Mouse (Mus musculus) limb, embryonic 12.5 days (tissue): Measurements from ENCODE around the gene Sgms2. TPM values are rescaled to one million over a fixed set of nuclear protein-coding genes. Genes with fewer than 3 reads are reported as not detected.
"Not testable (repeated sequence)": the region's sequence is repeated elsewhere in the genome, so short reads cannot be mapped to it uniquely, and the experiment has no call there.

Experiments used
- ATAC-seq: fragments of 200-750 bp; cut with Nextera tagmentation; 2 replicates; pipeline ENCODE4 v1.8.0; 2017; ENCODE audit warnings: low read depth, moderate TSS enrichment; ENCODE audit not compliant: insufficient number of reproducible peaks, insufficient read depth, low FRiP score, low TSS enrichment
- H3K27ac ChIP-seq: fragments of 300-500 bp; sonication (generic); 2 replicates; pipeline ENCODE4 v1.5.1; 2016; ENCODE audit warnings: mild to moderate bottlenecking, moderate library complexity
- H3K27me3 ChIP-seq: fragments of 300-500 bp; sonication (generic); 2 replicates; pipeline ENCODE4 v1.6.1; 2016; ENCODE audit warnings: mild to moderate bottlenecking, moderate library complexity
- H3K36me3 ChIP-seq: fragments of 300-500 bp; sonication (generic); 2 replicates; pipeline ENCODE4 v1.6.1; 2016; ENCODE audit warnings: mild to moderate bottlenecking, moderate library complexity
- H3K4me1 ChIP-seq: fragments of 300-500 bp; sonication (generic); replicated peaks from 2 replicates; pipeline ENCODE4 v1.6.1; 2016
- H3K4me2 ChIP-seq: fragments of 300-500 bp; sonication (generic); 2 replicates; pipeline ENCODE4 v1.6.1; 2016; ENCODE audit warnings: mild to moderate bottlenecking, moderate library complexity
- H3K4me3 ChIP-seq: fragments of 300-500 bp; sonication (generic); replicated peaks from 2 replicates; pipeline ENCODE4 v1.5.1; 2016; ENCODE audit warnings: mild to moderate bottlenecking
- H3K9ac ChIP-seq: fragments of 300-500 bp; sonication (generic); replicated peaks from 2 replicates; pipeline ENCODE4 v1.6.1; 2016; ENCODE audit warnings: mild to moderate bottlenecking, moderate library complexity
- H3K9me3 ChIP-seq: fragments of 300-500 bp; sonication (generic); 2 replicates; pipeline ENCODE4 v1.6.1; 2016; ENCODE audit warnings: mild to moderate bottlenecking, moderate library complexity
- WGBS: fragments of 180-500 bp; shearing (Covaris S2); methylation state at CpG from one replicate; pipeline ENCODE4 v1.1.7; 2016; 5-methylcytosine and 5-hydroxymethylcytosine counted together
- polyA plus RNA-seq: library from polyadenylated mRNA; unstranded; fragments of >200 nt; fragmentation: Nextera tagmentation; extraction: Ambion mirVana; gene quantifications from 2 replicates; pipeline ENCODE4 v1.2.1, GENCODE M21; 2016

The Sgms2 gene
- polyA plus RNA-seq, 1 experiment from 2014 or later = 4.3 TPM

DNA sequence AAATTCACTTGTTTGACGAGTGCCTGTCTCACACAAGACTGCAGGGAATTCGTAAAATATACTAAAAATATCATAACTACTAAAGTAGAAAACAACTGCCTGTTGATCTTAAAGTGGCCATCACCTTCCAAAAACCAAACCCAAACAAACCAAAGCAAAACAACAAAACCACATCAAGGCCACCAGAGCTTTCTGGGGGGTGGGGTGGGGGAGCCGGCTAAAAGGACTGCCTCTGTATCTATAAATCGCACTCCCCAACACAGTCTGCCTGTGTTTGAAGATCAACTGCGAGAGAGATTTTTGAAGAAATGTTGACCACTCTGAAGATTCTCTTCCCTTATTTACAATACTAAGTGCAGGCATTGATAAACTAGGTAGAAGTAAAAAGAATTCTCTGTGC lies 133.0 kb downstream of the Sgms2 start:
- no peaks in the 10 kb centered on the region for H3K36me3 ChIP-seq
- 0 out of 2 replicates have a peak, but pooled peaks cover 3% of the 10 kb centered on the region for H3K9me3 ChIP-seq
- H3K4me2 ChIP-seq = no peak overlapping the region
- ATAC-seq = no peak
- no peak overlapping the region for H3K27ac ChIP-seq
- no peak overlapping the region for H3K4me3 ChIP-seq
- H3K27me3 ChIP-seq = no peaks in the 10 kb centered on the region
- WGBS = 67% methylated on average over 5 of the region's 5 CpGs
- no peak overlapping the region for H3K9ac ChIP-seq
- H3K4me1 ChIP-seq = 0 out of 2 replicates have a peak, but pooled peaks cover 4% of the 10 kb centered on the region

DNA sequence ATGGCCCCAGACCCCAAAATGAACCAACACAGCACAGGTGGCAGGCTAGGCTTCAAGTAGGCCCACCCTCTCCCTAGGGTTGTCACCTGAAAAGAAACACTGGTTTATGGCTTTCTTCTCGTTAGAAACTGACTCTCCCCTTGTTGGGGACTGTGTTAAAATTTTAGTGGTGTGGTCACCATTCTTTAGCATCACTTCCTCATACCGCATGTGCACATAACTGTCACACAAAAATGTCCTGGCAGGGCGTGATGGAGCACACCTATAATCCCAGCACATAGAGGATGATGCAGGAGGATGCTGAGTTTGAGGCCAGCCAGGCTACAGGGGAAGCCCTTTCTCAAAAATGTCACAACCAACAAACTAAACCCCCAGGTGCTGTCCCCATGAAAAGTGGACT lies 133.6 kb downstream of the Sgms2 start:
- Histone ChIP-seq H3K27ac (no peak overlapping the region), H3K4me2 (no peak overlapping the region), H3K4me3 (no peak overlapping the region), H3K4me1 (0 out of 2 replicates have a peak, but pooled peaks cover 4% of the 10 kb centered on the region), H3K36me3 (no peaks in the 10 kb centered on the region), H3K27me3 (no peaks in the 10 kb centered on the region), H3K9me3 (0 out of 2 replicates have a peak, but pooled peaks cover 3% of the 10 kb centered on the region), H3K9ac (no peak overlapping the region)
- no peak for ATAC-seq
- WGBS = 58% methylated on average over 3 of the region's 3 CpGs

DNA sequence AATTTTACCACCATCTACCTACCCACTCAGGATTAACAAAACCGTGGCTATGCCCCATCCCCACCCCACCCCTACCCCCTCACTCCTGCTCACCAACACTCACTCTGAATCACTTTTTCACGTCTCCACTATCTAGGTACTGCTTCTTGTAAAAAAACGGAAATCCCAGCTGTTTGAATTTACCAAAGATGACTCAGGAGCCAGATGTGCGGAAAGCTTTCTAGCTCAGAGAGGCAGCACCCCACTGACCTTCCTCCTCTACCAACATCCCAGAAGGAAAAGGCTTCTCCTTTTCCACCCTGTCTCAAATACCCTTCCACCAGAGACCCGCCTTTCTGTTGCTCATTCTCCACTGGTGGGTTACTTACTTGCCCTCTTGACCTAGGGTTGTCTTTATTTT lies 135.2 kb downstream of the Sgms2 start:
- H3K4me3 ChIP-seq = no peak overlapping the region
- 0 out of 2 replicates have a peak, but pooled peaks cover 4% of the 10 kb centered on the region for H3K4me1 ChIP-seq
- whole genome bisulfite sequencing = 53% methylated on average over 5 of the region's 5 CpGs
- ATAC-seq = no peak
- H3K9ac ChIP-seq = no peak overlapping the region
- no peaks in the 10 kb centered on the region for H3K9me3 ChIP-seq
- H3K27me3 ChIP-seq = no peaks in the 10 kb centered on the region
- no peaks in the 10 kb centered on the region for H3K36me3 ChIP-seq
- H3K4me2 ChIP-seq = no peak overlapping the region
- no peak overlapping the region for H3K27ac ChIP-seq

DNA sequence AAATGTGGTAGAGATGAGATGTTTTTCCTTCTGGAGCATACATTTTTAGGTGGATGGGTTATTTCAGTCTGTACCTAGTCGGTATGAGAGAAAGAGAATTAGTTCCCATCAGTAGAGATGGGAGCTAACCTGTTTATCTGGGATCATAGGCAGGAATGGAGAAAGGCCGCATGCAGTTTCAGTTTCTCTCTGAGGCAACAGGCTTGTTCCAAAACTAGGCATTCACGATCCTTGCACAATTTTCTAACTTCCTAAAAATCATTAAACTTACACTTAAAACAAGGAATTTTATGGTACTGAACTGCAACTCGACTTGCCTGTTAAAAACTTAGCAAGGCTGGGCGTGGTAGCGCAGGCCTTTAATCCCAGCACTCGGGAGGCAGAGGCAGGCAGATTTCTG lies 140.7 kb downstream of the Sgms2 start:
- 89% methylated on average over 7 of the region's 7 CpGs for WGBS
- Histone ChIP-seq H3K9ac (no peak overlapping the region), H3K36me3 (no peaks in the 10 kb centered on the region), H3K4me2 (no peak overlapping the region), H3K4me3 (no peak overlapping the region), H3K27me3 (no peaks in the 10 kb centered on the region), H3K27ac (no peak overlapping the region), H3K4me1 (no peaks in the 10 kb centered on the region), H3K9me3 (peaks cover 2% of the 10 kb centered on the region; the same call in 1 of the 2 replicates)
- ATAC-seq = no peak

DNA sequence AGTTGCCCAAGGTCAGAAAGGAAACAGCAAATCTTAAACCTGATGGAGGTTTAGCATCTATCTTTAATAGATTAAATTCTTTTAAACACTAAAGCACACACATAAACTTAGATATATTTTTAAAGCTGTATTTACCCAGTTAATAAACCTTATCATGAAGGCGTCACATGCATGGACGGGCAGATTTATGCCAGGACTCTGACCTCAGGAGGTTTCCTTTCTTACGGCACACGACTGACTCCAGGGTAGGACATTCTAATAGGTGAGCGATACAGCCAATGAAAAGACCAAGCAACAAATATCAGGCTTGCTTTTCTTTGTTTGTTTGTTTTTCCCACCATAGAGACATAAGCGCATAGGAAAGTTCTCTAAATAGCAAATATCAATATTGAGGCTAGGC lies 142.2 kb downstream of the Sgms2 start:
- no peaks in the 10 kb centered on the region for H3K36me3 ChIP-seq
- H3K9me3 ChIP-seq = peaks cover 2% of the 10 kb centered on the region; the same call in 1 of the 2 replicates
- H3K4me3 ChIP-seq = no peak overlapping the region
- no peak overlapping the region for H3K4me2 ChIP-seq
- peaks cover 5% of the 10 kb centered on the region; the same call in 1 of the 2 replicates for H3K4me1 ChIP-seq
- WGBS = 74% methylated on average over 6 of the region's 6 CpGs
- H3K9ac ChIP-seq = no peak overlapping the region
- H3K27ac ChIP-seq = no peak overlapping the region
- no peaks in the 10 kb centered on the region for H3K27me3 ChIP-seq
- ATAC-seq = no peak

DNA sequence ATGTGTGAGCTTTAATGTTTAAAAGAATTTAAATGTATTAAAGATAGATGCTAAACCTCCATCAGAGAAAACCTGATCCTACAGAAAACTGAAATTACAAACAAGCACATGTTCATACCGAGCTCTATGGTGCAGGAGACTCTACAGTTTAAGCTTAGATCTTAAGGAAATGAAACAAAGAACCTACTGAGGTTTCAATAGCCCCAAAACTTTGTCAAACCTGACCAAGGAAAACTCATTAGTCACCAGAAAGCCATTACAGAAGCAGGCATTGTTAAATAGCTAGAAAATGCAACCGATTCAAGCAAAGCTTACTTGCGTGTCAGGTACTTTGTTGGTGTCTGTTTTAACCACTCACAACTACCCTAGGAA lies 142.6 kb downstream of the Sgms2 start:
- peaks cover 2% of the 10 kb centered on the region; the same call in 1 of the 2 replicates for H3K9me3 ChIP-seq
- no peak overlapping the region for H3K27ac ChIP-seq
- no peak overlapping the region for H3K4me2 ChIP-seq
- WGBS = 54% methylated on average over 3 of the region's 3 CpGs
- H3K4me1 ChIP-seq = peaks cover 9% of the 10 kb centered on the region; the same call in 1 of the 2 replicates
- no peak for ATAC-seq
- no peak overlapping the region for H3K4me3 ChIP-seq
- H3K9ac ChIP-seq = no peak overlapping the region
- H3K27me3 ChIP-seq = no peaks in the 10 kb centered on the region
- H3K36me3 ChIP-seq = no peaks in the 10 kb centered on the region

DNA sequence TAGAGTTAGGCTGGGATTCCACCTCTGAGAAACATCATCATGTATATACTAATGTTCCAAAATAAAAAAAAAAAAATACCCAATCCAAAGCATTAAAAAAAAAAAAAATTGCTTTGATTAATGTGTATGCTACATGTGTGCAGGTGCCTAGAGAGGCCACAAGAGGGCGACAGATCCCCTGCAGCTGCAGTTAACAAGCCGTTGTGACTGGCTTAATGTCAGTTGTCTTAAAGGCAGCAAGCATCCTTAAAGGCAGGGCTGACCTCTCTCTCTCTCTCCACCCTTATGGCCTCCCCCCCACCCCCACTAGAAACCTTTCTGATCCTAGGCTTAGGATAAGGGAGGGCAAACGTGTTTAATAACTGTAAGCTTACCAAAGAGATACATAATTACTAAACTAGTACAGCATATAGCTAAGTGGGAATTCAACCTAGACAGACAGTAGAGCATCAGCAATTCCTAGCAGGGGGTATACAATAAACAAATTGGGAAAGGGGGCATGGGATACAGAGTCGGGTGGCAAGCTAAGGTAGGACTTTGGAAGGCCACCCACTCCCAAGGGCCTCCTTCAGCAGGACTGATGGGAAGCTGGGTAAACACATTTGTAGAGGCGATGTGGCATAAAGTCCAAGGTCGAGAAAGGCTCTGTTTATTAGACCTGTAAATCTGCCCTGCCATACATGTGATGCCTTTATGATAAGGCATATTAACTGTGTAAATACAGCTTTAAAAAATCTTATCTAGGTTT lies 143.2 kb downstream of the Sgms2 start:
- H3K4me3 ChIP-seq = no peak overlapping the region
- H3K9me3 ChIP-seq = peaks cover 2% of the 10 kb centered on the region; the same call in 1 of the 2 replicates
- no peak for ATAC-seq
- no peaks in the 10 kb centered on the region for H3K36me3 ChIP-seq
- H3K4me2 ChIP-seq = no peak overlapping the region
- H3K4me1 ChIP-seq = peaks cover 13% of the 10 kb centered on the region
- no peaks in the 10 kb centered on the region for H3K27me3 ChIP-seq
- H3K27ac ChIP-seq = no peak overlapping the region
- 46% methylated on average over 6 of the region's 6 CpGs for WGBS
- no peak overlapping the region for H3K9ac ChIP-seq

DNA sequence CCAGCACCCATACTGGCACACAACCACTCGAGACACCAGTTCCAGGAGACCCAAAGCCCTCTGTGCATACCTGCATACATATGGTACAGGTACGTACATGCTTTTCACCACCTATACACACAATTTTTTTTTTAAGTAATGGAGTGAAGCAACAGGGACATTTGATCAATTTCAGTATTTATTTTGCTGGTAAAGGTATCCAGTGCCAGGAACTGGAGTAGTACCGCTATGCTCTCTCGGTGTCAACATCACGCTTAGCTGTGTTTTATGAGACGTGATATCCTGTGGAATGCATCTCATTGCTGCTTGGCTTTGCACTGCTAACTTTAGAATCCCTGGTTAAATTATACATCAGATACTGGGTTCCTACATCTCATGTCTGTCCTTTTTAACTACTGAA lies 145.3 kb downstream of the Sgms2 start:
- no peak for ATAC-seq
- H3K9ac ChIP-seq = no peak overlapping the region
- no peak overlapping the region for H3K4me3 ChIP-seq
- no peaks in the 10 kb centered on the region for H3K27me3 ChIP-seq
- H3K36me3 ChIP-seq = no peaks in the 10 kb centered on the region
- no peak overlapping the region for H3K27ac ChIP-seq
- peaks cover 15% of the 10 kb centered on the region for H3K4me1 ChIP-seq
- WGBS = 89% methylated on average over 6 of the region's 6 CpGs
- H3K4me2 ChIP-seq = no peak overlapping the region
- peaks cover 2% of the 10 kb centered on the region; the same call in 1 of the 2 replicates for H3K9me3 ChIP-seq

DNA sequence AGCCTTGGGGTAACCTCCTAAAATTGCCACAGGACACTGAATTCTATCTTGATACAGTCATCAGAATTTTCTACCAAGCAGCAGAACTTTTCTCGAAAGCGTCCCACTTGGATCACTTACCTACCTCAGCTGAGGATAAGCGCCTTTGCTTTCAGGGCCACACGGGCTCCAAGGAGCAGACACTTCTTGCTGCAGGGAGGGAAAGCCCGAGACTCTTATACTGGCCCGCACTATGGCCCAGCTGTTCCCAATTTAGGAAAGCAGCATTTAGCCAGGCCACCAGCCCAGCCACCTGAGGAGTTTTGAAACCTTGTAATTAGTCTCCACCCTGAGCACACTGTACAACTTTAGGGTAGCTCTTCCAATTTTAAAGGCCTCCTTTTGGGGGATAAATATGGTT lies 147.9 kb downstream of the Sgms2 start:
- Histone ChIP-seq H3K4me1 (peaks cover 15% of the 10 kb centered on the region), H3K27me3 (no peaks in the 10 kb centered on the region), H3K9ac (no peak overlapping the region), H3K36me3 (no peaks in the 10 kb centered on the region), H3K4me2 (no peak overlapping the region), H3K27ac (peak overlapping the region; percentile 18; the same call in 1 of the 2 replicates), H3K4me3 (no peak overlapping the region), H3K9me3 (peaks cover 2% of the 10 kb centered on the region; the same call in 1 of the 2 replicates)
- WGBS = 16% methylated on average over 6 of the region's 6 CpGs
- ATAC-seq = no peak; the same call in 1 of the 2 replicates

DNA sequence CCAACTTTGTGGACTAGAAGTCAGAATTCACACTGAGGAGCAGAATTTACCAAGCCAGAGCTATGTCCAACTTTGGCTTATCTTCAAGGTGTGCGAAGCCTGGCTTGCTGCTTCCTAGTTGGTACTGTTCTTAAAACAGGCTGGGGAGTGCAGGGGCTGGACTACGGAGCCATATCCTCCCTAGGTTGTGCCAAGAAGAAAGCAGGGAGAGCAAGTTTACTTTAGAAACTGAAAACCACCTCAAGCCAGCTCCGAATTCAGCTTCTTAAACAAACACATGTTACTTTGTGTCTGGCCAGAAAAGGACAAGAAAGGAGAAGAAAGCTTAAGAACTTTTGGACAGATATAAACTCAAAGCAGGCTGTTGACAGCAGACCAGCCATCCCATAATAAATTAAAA lies 150.3 kb downstream of the Sgms2 start:
- peaks cover 15% of the 10 kb centered on the region for H3K4me1 ChIP-seq
- H3K4me3 ChIP-seq = no peak overlapping the region
- 65% methylated on average over 3 of the region's 3 CpGs for WGBS
- H3K9ac ChIP-seq = no peak overlapping the region
- H3K27me3 ChIP-seq = no peaks in the 10 kb centered on the region
- H3K27ac ChIP-seq = no peak overlapping the region
- no peak overlapping the region for H3K4me2 ChIP-seq
- no peaks in the 10 kb centered on the region for H3K9me3 ChIP-seq
- ATAC-seq = no peak
- no peaks in the 10 kb centered on the region for H3K36me3 ChIP-seq

DNA sequence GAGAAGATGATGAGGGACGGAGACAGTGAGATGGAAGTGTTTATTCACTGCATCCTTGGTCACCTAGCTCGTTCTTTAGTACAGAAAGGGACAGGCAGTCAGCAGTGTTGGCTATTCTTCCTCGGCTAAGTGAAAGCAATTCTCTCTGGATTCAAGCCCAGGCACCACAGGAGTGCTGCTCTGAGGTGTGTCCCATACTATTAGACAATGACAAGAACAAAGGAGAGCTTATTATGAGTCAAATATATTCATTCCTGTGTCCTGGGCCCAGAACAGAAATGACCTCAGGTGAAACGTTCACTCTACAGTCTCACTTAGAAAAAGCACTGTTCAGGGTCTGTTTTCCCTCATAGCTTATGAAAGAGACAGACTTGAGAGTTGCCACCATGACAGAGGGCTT lies 151.9 kb downstream of the Sgms2 start:
- Histone ChIP-seq H3K36me3 (no peaks in the 10 kb centered on the region), H3K9ac (no peak overlapping the region), H3K4me3 (no peak overlapping the region), H3K27me3 (no peaks in the 10 kb centered on the region), H3K27ac (no peak overlapping the region), H3K4me2 (no peak overlapping the region), H3K4me1 (peaks cover 25% of the 10 kb centered on the region), H3K9me3 (no peaks in the 10 kb centered on the region)
- no peak for ATAC-seq
- 88% methylated on average over 4 of the region's 4 CpGs for WGBS

DNA sequence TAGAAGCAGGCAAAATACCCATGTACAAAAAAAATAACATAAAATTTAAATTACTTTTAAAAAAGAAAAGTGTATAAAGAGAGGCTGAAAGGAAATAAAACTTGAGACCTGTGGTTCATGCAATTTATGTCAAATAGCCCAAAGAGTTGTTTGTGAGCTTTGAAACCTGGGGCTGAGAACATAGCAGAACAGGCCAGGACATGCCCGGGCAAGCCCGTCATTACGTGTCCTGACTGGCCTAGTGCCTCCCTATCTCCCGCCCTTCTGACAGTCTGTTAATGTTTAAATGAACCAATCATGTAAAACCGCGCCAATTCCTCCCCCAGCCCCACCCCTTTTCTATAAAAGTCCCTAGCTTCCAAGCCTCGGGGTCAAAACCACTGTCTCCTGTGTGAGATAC lies 153.5 kb downstream of the Sgms2 start:
- H3K4me2 ChIP-seq, H3K27ac ChIP-seq, H3K27me3 ChIP-seq, H3K4me3 ChIP-seq, H3K36me3 ChIP-seq, ATAC-seq, H3K9ac ChIP-seq, H3K9me3 ChIP-seq: not testable (repeated sequence)
- H3K4me1 ChIP-seq = peaks cover 29% of the 10 kb centered on the region
- WGBS = 84% methylated on average over 7 of the region's 7 CpGs
